Mouse (Mus musculus): Measurements from ENCODE around the gene Ubqln4.
A peak's percentile ranks its signal among the peaks of the same experiment; 100 is the strongest.

The Ubqln4 gene

GRCm38 (mm10) chr3:88541622-88542401, 11.7 kb upstream of the Ubqln4 start:
- no peak for DNase-seq (ENCODE audit: low spot score in 2 of 2)

GRCm38 (mm10) chr3:88542486-88542885, 11.1 kb upstream of the Ubqln4 start:
- no peak for DNase-seq (ENCODE audit: low spot score in 2 of 2)

GRCm38 (mm10) chr3:88543174-88543573, 10.4 kb upstream of the Ubqln4 start:
- DNase-seq (ENCODE audit: low spot score in 2 of 2) = no peak

DNA sequence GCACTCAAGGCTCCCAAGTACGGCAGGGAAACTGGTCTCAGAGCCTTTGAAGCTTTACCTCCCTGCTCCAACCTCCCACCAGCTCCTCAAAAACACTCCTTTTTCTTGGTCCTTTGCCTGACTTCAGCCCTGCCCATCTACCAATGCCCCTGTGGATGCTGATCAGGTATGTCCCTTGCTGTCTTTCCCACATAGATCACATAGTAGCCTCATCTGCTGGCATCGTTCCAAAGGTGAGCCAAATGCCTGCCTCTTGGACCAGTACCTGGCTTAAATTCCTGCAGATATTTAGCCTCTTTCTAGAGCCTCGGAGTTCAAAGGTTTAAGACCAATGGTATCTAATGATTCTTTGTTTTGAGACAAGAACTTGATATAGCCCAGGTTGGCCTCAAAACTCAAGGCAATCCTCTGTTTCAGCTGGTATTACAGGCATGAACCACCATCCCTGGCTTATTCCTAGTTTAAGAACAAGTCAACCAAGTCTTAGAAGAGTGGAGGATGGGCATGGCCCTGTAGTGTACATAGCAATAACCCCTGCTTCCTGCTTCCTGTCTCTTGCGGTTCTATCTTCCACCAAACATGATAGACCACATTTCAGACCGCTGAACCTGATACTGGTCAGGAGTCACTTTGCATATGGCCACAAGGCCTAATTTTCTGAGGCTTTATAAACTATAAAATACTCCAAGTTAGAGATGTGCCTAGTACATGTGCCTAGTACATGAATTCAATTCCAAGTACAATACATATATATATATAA, 9.7 kb upstream of the Ubqln4 start:
- DNase-seq (ENCODE audit: low spot score in 2 of 2) = no peak

DNA sequence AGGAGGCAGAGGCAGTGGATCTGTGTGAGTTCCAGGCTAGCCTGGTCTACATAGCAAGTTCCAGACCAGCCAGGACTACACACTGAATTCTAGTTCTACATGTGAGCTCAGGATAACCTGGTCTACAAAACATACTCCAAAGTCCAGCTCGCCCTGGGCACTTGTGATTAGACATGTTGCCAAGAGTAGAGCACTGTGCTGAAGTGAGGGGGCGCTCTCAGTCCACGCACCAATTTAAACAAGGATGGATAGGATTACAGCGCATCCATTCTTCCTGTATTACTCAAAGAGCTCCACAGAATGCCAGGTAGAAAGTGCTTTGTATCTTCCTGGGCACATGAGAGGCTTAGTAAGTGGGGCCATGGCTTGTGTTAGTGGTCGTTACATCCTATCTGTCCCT, 9.0 kb upstream of the Ubqln4 start:
- no peak for DNase-seq (ENCODE audit: low spot score in 2 of 2)

DNA sequence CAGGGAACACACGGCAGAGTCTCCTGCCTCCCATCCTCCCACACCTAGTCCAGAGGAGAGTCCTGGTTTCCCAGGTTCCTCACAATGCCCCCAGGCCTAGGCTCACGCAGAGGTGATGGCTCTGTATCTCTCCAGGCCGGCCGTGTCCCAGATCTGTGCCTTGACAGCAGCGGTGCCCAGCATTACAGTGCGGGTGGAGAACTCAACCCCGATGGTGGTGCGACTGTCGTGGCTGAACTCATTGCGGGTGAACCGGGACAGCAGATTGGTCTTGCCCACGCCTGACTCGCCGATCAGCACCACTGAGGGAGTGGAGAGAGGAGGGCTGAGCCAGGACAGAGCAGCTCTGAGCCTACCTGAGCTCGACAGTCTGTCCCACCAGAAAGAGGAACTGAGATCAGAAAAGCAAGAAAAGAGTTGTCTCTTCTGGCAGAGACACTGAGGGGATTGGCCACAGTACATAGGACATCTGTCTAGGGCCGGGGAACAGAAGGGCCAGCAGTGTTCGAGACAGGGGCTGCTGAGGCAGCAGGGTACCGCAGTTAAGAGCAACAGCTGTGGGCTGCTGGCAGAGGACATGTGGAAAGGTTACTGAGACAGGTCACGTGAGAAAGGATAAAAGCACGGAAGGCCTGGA, 8.5 kb upstream of the Ubqln4 start:
- no peak for DNase-seq (ENCODE audit: low spot score in 2 of 2)

DNA sequence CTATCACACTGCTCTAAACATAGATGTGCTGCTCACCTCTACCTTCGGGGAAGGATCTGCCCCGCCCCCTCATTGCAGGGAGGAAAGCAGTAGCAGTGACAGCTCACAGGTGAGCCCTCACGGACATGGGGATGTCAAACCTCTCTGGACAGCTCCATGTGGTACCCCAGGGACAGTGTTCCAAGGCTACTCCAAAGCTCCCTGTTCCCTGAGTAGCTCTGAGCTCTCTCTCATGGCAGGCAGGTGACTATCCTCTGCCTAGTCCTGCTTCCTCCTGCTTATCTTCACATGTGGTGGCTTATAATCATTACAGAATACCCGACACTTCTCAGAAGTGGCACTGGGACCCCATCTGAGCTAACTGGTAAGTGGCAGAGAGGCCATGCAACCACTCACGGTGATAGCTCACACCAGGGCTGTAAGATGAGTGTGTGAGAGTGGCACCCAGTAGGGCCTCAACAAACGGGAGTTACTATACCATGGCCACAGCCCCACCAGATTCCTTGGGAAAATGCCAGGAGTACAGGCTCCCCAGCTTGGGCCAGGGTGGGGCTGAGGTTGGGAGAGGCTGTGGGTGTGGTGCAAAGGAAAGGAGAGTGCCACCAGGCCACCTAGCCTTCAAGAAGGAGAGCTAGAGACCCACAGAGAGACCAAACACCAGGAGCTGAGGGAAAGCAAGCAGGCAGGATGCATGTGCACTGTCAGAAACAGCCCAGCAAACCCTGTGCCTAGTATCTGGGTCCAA, 6.7 kb upstream of the Ubqln4 start:
- DNase-seq (ENCODE audit: low spot score in 2 of 2) = no peak

DNA sequence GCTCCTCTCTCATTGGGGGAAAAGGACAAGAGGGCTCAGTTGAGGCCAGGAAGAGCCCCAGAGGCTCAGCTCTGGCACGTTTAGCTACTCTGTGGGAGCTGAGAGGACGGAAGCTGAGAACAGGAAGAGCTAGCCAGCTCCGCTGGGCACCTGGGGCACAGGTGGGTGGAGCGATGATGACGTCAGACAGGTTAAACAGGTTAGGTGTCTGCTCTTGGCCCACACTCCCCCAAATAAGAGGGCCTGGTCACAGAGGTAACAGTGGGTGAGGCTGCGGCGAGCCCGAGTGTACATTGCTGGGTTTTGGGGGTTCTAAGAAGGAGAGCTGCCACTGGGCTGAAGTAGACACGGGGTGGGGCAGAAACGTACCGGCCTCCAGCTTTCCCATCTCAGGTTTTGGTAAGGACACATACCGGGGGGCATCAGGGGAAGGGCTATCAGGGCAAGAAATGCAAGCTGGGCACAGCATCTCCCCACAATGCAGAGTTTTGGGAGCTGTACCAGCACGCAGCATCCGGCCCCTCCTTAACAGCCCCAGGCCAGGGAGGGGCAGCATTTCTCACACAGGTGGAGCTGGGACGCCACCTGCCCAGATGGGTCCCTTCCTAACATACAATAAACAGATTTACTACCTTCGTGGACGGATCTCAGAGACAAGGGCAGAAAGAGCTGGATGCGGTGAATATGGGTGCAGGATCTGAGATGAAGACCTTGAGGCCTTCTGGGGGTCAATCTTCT, 5.2 kb upstream of the Ubqln4 start, which contains the start of gene Rab25:
Rab25 (minus strand) TSS at position 121 of the 738 bp plus-strand sequence.
- DNase-seq (ENCODE audit: low spot score in 2 of 2) = no peak

DNA sequence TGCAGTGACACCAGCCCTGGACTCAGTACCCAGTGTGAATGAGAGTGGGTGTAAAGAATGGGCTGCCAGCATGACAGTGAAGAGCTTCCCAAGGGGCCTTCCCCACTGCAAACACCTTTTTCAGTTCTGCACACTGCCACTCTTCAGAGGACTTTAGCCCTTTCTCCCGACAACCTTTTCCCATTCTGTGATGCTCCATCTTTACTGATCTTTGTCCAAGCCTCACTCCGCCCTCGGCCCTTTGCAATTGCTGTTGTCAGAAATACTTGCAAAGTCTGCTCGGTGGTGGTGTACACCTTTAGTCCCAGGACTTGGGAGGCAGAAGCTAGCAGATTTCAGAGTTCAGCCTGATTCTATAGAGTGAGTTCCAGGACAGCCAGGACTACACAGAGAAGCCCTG, 2.0 kb upstream of the Ubqln4 start:
- no peak for DNase-seq (ENCODE audit: low spot score in 2 of 2)

DNA sequence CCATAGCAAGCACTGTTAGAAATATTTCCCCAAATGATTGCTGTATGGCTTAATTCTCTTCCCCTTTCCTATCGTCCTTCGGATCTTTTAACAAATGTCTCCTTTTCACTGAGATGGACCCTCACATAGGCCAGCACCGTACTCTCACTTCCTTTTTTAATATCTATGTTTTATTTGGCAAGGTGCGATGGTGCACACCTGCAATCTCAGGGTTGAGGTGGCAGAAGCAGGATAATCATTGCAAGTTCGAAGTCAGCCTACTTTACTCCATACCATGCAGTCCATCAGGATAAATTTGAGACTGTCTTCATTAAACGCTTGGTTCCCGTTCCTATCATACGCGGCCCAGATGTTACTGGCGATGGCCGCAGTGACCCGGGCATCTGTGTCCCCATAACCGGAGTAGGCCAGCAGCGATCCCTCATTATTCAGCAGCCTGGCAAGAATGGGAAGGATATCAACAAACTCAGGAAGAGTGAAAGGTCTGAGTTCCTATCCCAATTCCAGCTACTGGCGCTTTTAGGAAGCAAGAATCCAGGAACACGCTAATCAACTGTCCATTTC, 1.4 kb upstream of the Ubqln4 start:
- no peak for DNase-seq (ENCODE audit: low spot score in 2 of 2)

GRCm38 (mm10) chr3:88552676-88553524, 658 bp upstream of the Ubqln4 start, which contains the start of gene Lamtor2:
Gene Lamtor2, minus strand, starts transcription at chr3:88553074.
- peak; percentile 96 for DNase-seq (ENCODE audit: low spot score in 2 of 2)

DNA sequence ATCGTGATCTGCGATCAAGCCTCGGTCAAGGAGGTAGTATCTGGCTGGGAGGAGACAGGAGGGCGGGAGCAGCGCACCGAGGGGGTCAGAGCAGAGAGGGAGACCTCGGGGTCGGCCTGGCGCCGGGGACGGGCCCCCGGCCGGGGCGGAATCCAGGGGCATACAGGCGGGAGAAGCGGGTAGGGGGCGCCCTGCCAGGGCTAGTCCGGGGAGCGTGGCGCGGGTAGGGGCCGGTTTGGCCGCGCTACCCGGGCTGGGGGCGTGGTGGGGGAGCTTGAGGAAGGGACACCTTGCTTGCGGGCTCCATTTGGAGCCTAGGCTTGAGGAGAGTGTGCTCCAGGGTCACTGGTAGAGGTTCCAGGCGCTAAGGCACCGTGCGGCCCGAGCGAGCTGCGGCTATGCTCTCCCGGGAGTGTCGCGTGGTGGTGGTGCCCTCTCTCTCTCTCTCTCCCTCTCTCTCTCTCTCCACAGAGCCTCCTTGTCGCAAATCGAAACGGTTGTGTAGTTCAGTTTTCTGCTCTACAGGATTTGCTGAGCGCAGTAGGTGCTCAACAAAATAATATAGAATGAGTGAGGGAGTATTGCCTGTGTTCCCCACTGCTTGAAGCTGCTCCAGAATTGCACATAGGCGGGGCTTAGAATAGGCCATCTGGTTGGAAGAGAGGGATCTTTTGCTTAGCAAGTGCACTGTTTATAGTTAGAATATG, 475 bp downstream of the Ubqln4 start:
- peak in 1 of 2 experiments; percentile 29 for DNase-seq (ENCODE audit: low spot score in 2 of 2)

- DNase-seq (ENCODE audit: low spot score in 2 of 2) = no peak
These were observed 1.6 kb downstream of the Ubqln4 start for GRCm38 (mm10) chr3:88555069-88555605.

DNA sequence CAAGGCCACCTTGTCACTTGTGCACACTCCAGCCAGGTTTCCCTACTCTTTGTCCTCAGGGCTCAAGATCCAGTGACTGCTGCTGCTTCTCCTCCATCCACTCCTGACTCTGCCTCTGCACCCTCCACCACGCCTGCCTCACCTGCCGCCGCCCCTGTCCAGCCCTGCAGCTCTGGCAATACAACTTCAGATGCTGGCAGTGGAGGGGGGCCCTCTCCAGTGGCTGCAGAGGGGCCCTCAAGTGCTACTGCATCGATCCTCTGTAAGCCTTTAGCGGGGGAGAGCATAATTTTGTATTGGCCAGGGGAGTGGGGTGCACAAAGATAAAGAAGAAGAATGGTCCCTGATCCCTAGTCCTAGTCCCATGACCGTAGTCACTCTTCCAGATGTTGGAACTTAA, 2.2 kb downstream of the Ubqln4 start:
- no peak for DNase-seq (ENCODE audit: low spot score in 2 of 2)

GRCm38 (mm10) chr3:88556616-88557015, 3.1 kb downstream of the Ubqln4 start:
- no peak for DNase-seq (ENCODE audit: low spot score in 2 of 2)

GRCm38 (mm10) chr3:88559596-88559995, 6.0 kb downstream of the Ubqln4 start:
- no peak for DNase-seq (ENCODE audit: low spot score in 2 of 2)

DNA sequence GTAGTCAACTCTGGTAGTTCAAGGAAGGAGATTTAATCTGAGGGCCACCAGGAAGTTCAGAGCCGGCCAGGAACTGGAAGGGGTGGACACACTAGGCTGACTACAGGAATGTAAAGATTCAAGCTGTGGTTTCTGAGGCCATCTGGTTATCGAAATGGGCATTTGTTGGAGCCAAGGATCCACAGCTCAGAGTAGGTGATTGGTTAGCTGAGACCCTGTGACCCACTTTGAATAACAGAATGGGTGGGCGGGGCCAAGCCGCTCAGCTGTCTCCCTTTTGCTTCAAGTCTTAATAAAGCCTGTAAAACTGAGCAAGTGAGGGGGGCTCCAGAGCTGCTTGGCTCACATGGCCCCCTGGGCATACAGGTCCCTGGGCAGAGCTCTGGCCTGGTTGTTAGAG, 8.4 kb downstream of the Ubqln4 start:
- DNase-seq (ENCODE audit: low spot score in 2 of 2) = no peak

DNA sequence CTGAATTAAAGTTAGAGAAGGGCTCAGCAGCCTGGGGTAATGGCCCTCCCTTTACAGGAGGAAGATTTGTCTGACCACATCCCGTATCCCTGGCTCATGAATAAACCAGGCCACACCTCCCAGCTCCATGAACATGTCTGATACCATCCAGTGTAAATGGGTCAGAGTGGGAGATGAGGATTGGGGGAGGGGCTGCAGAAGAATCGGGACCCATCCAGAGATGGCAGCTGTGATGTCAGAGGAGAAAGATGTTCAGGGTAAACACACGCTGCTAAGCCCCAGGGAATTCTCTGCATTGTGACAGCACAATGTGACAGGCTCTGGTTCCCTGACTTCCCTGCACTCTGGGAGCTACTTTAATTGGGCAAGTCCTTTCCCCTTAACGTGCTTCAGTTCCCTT, 9.9 kb downstream of the Ubqln4 start:
- no peak for DNase-seq (ENCODE audit: low spot score in 2 of 2)

GRCm38 (mm10) chr3:88563966-88564365, 10.4 kb downstream of the Ubqln4 start:
- no peak for DNase-seq (ENCODE audit: low spot score in 2 of 2)

Measured in frontal cortex, postnatal 14 days (tissue).